Mouse (Mus musculus): ENCODE data around the gene Dmrtb1. TPM values are rescaled to one million over a fixed set of nuclear protein-coding genes. Genes with fewer than 3 reads are reported as not detected.

The Dmrtb1 gene
- total and polyA plus RNA-seq, 3 experiments: not detected

- no peak for DNase-seq (ENCODE audit: low read depth, low spot score)
- Histone ChIP-seq H3K27ac (ENCODE audit: control insufficient read depth, low read depth, low read length) (no peak overlapping the region), H3K36me3 (ENCODE audit: control insufficient read depth in 1 of 2, insufficient read depth in 2 of 2, low read length in 2 of 2) (no peaks in the 10 kb centered on the region), H3K9me3 (replicated peaks; ENCODE audit: insufficient read depth, low read length) (no peaks in the 10 kb centered on the region), H3K79me2 (ENCODE audit: control insufficient read depth, insufficient read depth, low read length, poor library complexity) (no peaks in the 10 kb centered on the region), H3K4me1 (ENCODE audit: control insufficient read depth in 1 of 2, insufficient read depth in 2 of 2, low read length in 2 of 2) (no peaks in the 10 kb centered on the region), H3K4me3 (ENCODE audit: control insufficient read depth in 1 of 2, insufficient read depth in 1 of 2, low read depth in 2 of 2, low read length in 2 of 2) (no peak overlapping the region), H3K9ac (ENCODE audit: control insufficient read depth, low read depth, low read length, poor library complexity, severe bottlenecking) (no peak overlapping the region), H3K27me3 (ENCODE audit: control insufficient read depth in 1 of 2, insufficient read depth in 2 of 2, low read length in 2 of 2) (no peaks in the 10 kb centered on the region; a peak in 1 of 4 replicates)
- TF ChIP-seq GABPA (IDR thresholded peaks at IDR 0.05; ENCODE audit: low read depth, low read length) (no peak), TCF12 (IDR thresholded peaks at IDR 0.05; ENCODE audit: low read depth, low read length) (no peak), E2F4 (IDR thresholded peaks at IDR 0.05; ENCODE audit: borderline replicate concordance, low read depth, low read length) (no peak), SMC3 (IDR thresholded peaks at IDR 0.05; ENCODE audit: low read depth, low read length) (no peak), ZNF384 (IDR thresholded peaks at IDR 0.05; ENCODE audit: low read depth, low read length) (no peak), MYB (IDR thresholded peaks at IDR 0.05; ENCODE audit: low read depth, low read length) (no peak), MEF2A (IDR thresholded peaks at IDR 0.05; ENCODE audit: extremely low read depth, insufficient replicate concordance, low read depth, low read length, poor library complexity, severe bottlenecking) (no peak)
Observed at GRCm38 (mm10) chr4:107660649-107661048, 23.4 kb downstream of the Dmrtb1 start.

GRCm38 (mm10) chr4:107653280-107653643 is 30.8 kb downstream of the Dmrtb1 start:
- H3K79me2 ChIP-seq (ENCODE audit: control insufficient read depth, insufficient read depth, low read length, poor library complexity): no peaks in the 10 kb centered on the region
- H3K27ac ChIP-seq (ENCODE audit: control insufficient read depth, low read depth, low read length): no peak overlapping the region
- no peaks in the 10 kb centered on the region; a peak in 1 of 4 replicates for H3K27me3 ChIP-seq (ENCODE audit: control insufficient read depth in 1 of 2, insufficient read depth in 2 of 2, low read length in 2 of 2)
- TF ChIP-seq MXI1 (IDR thresholded peaks at IDR 0.05; ENCODE audit: low read depth, low read length): no peak
- no peak for TF ChIP-seq TBP (IDR thresholded peaks at IDR 0.05; ENCODE audit: low read depth, low read length)
- TF ChIP-seq RAD21 (IDR thresholded peaks at IDR 0.05; ENCODE audit: low read depth, low read length): no peak
- TF ChIP-seq USF1 (IDR thresholded peaks at IDR 0.05; ENCODE audit: low read depth, low read length): peak; percentile 65; the same call in 1 of the 2 replicates
- TF ChIP-seq E2F4 (IDR thresholded peaks at IDR 0.05; ENCODE audit: borderline replicate concordance, low read depth, low read length): no peak
- TF ChIP-seq SMC3 (IDR thresholded peaks at IDR 0.05; ENCODE audit: low read depth, low read length): no peak
- TF ChIP-seq GATA1 (IDR thresholded peaks at IDR 0.05; ENCODE audit: low read depth, low read length): no peak
- H3K9ac ChIP-seq (ENCODE audit: control insufficient read depth, low read depth, low read length, poor library complexity, severe bottlenecking): no peak overlapping the region
- DNase-seq (ENCODE audit: low read depth, low spot score): no peak
- H3K4me3 ChIP-seq (ENCODE audit: control insufficient read depth in 1 of 2, insufficient read depth in 1 of 2, low read depth in 2 of 2, low read length in 2 of 2): no peak overlapping the region
- H3K9me3 ChIP-seq (replicated peaks; ENCODE audit: insufficient read depth, low read length): no peaks in the 10 kb centered on the region
- H3K36me3 ChIP-seq (ENCODE audit: control insufficient read depth in 1 of 2, insufficient read depth in 2 of 2, low read length in 2 of 2): no peaks in the 10 kb centered on the region
- peaks cover 0 to 6% of the 10 kb centered on the region in 2 experiments; a peak in 1 of 4 replicates for H3K4me1 ChIP-seq (ENCODE audit: control insufficient read depth in 1 of 2, insufficient read depth in 2 of 2, low read length in 2 of 2)

- Histone ChIP-seq H3K4me3 (ENCODE audit: control insufficient read depth in 1 of 2, insufficient read depth in 1 of 2, low read depth in 2 of 2, low read length in 2 of 2) (peak overlapping the region; percentile 12 to 37; a peak in 3 of 4 replicates), H3K79me2 (ENCODE audit: control insufficient read depth, insufficient read depth, low read length, poor library complexity) (no peaks in the 10 kb centered on the region), H3K9ac (ENCODE audit: control insufficient read depth, low read depth, low read length, poor library complexity, severe bottlenecking) (peak overlapping the region; percentile 37; the same call in 1 of the 2 replicates), H3K4me1 (ENCODE audit: control insufficient read depth in 1 of 2, insufficient read depth in 2 of 2, low read length in 2 of 2) (peaks cover 0 to 6% of the 10 kb centered on the region in 2 experiments; a peak in 1 of 4 replicates), H3K27me3 (ENCODE audit: control insufficient read depth in 1 of 2, insufficient read depth in 2 of 2, low read length in 2 of 2) (no peaks in the 10 kb centered on the region; a peak in 1 of 4 replicates), H3K27ac (ENCODE audit: control insufficient read depth, low read depth, low read length) (no peak overlapping the region), H3K9me3 (replicated peaks; ENCODE audit: insufficient read depth, low read length) (no peaks in the 10 kb centered on the region), H3K36me3 (ENCODE audit: control insufficient read depth in 1 of 2, insufficient read depth in 2 of 2, low read length in 2 of 2) (no peaks in the 10 kb centered on the region)
- peak; percentile 77 for DNase-seq (ENCODE audit: low read depth, low spot score)
- TF ChIP-seq POLR2AphosphoS5 (IDR thresholded peaks at IDR 0.05; ENCODE audit: borderline replicate concordance, low read depth, low read length) (no peak), ZC3H11A (IDR thresholded peaks at IDR 0.05; ENCODE audit: low read depth, low read length) (peak; percentile 52; the same call in 1 of the 2 replicates), HCFC1 (IDR thresholded peaks at IDR 0.05; ENCODE audit: low read depth, low read length) (no peak), TCF12 (IDR thresholded peaks at IDR 0.05; ENCODE audit: low read depth, low read length) (no peak), UBTF (IDR thresholded peaks at IDR 0.05; ENCODE audit: borderline replicate concordance, insufficient read depth, low read depth, low read length) (no peak), MXI1 (IDR thresholded peaks at IDR 0.05; ENCODE audit: low read depth, low read length) (no peak), ZKSCAN1 (IDR thresholded peaks at IDR 0.05; ENCODE audit: low read depth, low read length) (no peak), POLR2AphosphoS2 (IDR thresholded peaks at IDR 0.05; ENCODE audit: low read length) (no peak), USF1 (IDR thresholded peaks at IDR 0.05; ENCODE audit: low read depth, low read length) (no peak), CHD1 (IDR thresholded peaks at IDR 0.05; ENCODE audit: low read depth, low read length) (no peak), MYC (IDR thresholded peaks at IDR 0.05; ENCODE audit: low read depth, low read length) (no peak), MYB (IDR thresholded peaks at IDR 0.05; ENCODE audit: low read depth, low read length) (no peak), GABPA (IDR thresholded peaks at IDR 0.05; ENCODE audit: low read depth, low read length) (no peak), NELFE (IDR thresholded peaks at IDR 0.05; ENCODE audit: low read depth, low read length) (no peak), RCOR1 (IDR thresholded peaks at IDR 0.05; ENCODE audit: low read depth, low read length) (no peak), CTCF (IDR thresholded peaks at IDR 0.05 in 2 of 3, conservative IDR thresholded peaks at IDR 0.05 in 1 of 3; ENCODE audit: control insufficient read depth in 1 of 3, insufficient read depth in 1 of 3, low read depth in 2 of 3, low read length in 3 of 3, poor library complexity in 1 of 3, severe bottlenecking in 1 of 3) (peak; percentile 59 to 95 (median 83)), MEF2A (IDR thresholded peaks at IDR 0.05; ENCODE audit: extremely low read depth, insufficient replicate concordance, low read depth, low read length, poor library complexity, severe bottlenecking) (no peak), E2F4 (IDR thresholded peaks at IDR 0.05; ENCODE audit: borderline replicate concordance, low read depth, low read length) (no peak)
Observed at GRCm38 (mm10) chr4:107652598-107653279, 31.3 kb downstream of the Dmrtb1 start.
